Mouse (Mus musculus) gastrocnemius, postnatal 10 days (tissue): ENCODE measurements at regions not wholly inside any gene's neighbourhood (a gene's known extent, or its start where the extent isn't known, plus 50 kb on each side); places are given as distances from the start of the nearest gene placed in this dataset.
A peak's percentile ranks its signal among the peaks of the same experiment; 100 is the strongest.

Source experiments
- DNase-seq: peaks from one replicate; pipeline ENCODE4 v3.0.0; 2021; ENCODE audit warnings: mixed read lengths

- DNase-seq = no peak
Measured at GRCm38 (mm10) chr10:42094274-42095000, 76.2 kb upstream of the Armc2 start.

GRCm38 (mm10) chr10:42093176-42093759, 75.0 kb upstream of the Armc2 start:
- DNase-seq = no peak

GRCm38 (mm10) chr10:42092500-42092899, 74.3 kb upstream of the Armc2 start:
- peak; percentile 39 for DNase-seq

GRCm38 (mm10) chr10:42091546-42092168, 73.4 kb upstream of the Armc2 start:
- DNase-seq = no peak

GRCm38 (mm10) chr10:42090806-42091205, 72.6 kb upstream of the Armc2 start:
- DNase-seq = no peak

- DNase-seq = no peak
Measured at GRCm38 (mm10) chr10:42090147-42090546, 71.9 kb upstream of the Armc2 start.

GRCm38 (mm10) chr10:42089686-42090085, 71.4 kb upstream of the Armc2 start:
- DNase-seq = peak; percentile 25

- DNase-seq = peak; percentile 80
Measured at GRCm38 (mm10) chr10:42089235-42089625, 71.0 kb upstream of the Armc2 start.

- no peak for DNase-seq
Measured at GRCm38 (mm10) chr10:42088570-42089234, 70.5 kb upstream of the Armc2 start.

- DNase-seq = no peak
Measured at GRCm38 (mm10) chr10:42087906-42088305, 69.7 kb upstream of the Armc2 start.

- DNase-seq = no peak
Measured at GRCm38 (mm10) chr10:42086691-42087090, 68.4 kb upstream of the Armc2 start.

- no peak for DNase-seq
Measured at GRCm38 (mm10) chr10:42085295-42085694, 67.1 kb upstream of the Armc2 start.

GRCm38 (mm10) chr10:42082227-42082840, 64.1 kb upstream of the Armc2 start:
- no peak for DNase-seq

GRCm38 (mm10) chr10:42079775-42080174, 61.5 kb upstream of the Armc2 start:
- no peak for DNase-seq

- no peak for DNase-seq
Measured at GRCm38 (mm10) chr10:42076711-42077110, 58.5 kb upstream of the Armc2 start.

- DNase-seq = no peak
Measured at GRCm38 (mm10) chr10:42075545-42075944, 57.3 kb upstream of the Armc2 start.

GRCm38 (mm10) chr10:42072758-42073157, 54.5 kb upstream of the Armc2 start:
- no peak for DNase-seq

GRCm38 (mm10) chr10:42072131-42072530, 53.9 kb upstream of the Armc2 start:
- DNase-seq = no peak

GRCm38 (mm10) chr10:42071404-42072024, 53.3 kb upstream of the Armc2 start:
- no peak for DNase-seq

GRCm38 (mm10) chr10:42070611-42071403, 52.6 kb upstream of the Armc2 start:
- DNase-seq = no peak

GRCm38 (mm10) chr10:42069751-42070150, 51.5 kb upstream of the Armc2 start:
- no peak for DNase-seq
